Mouse (Mus musculus): ENCODE results near the gene Tent4a. TPM values are rescaled to one million over a fixed set of nuclear protein-coding genes. Genes with fewer than 3 reads are reported as not detected.

The Tent4a gene
- polyA plus RNA-seq, 1 experiment from 2014 or later, result 4.8 TPM

GRCm38 (mm10) chr13:69517445-69517844, 17.0 kb downstream of the Tent4a start:
- Histone ChIP-seq H3K9me3 (replicated peaks; ENCODE audit: control insufficient read depth, low read length) (no peaks in the 10 kb centered on the region), H3K27ac (ENCODE audit: low read length) (no peak overlapping the region), H3K27me3 (ENCODE audit: control insufficient read depth, insufficient read depth, low read length) (no peaks in the 10 kb centered on the region), H3K4me3 (replicated peaks; ENCODE audit: low read length) (no peak overlapping the region), H3K4me1 (ENCODE audit: control insufficient read depth, insufficient read depth, low read length) (no peaks in the 10 kb centered on the region), H3K4me2 (ENCODE audit: low read depth, low read length) (no peak overlapping the region), H3K36me3 (ENCODE audit: control insufficient read depth, insufficient read depth, low read length) (no peaks in the 10 kb centered on the region), H3K9ac (ENCODE audit: low read length) (no peak overlapping the region)
- ATAC-seq (ENCODE audit: insufficient read depth, low FRiP score), result no peak
- 54% methylated on average over 6 of the region's 6 CpGs for WGBS

GRCm38 (mm10) chr13:69515091-69515490, 19.3 kb downstream of the Tent4a start:
- WGBS, result 70% methylated on average over 3 of the region's 3 CpGs
- Histone ChIP-seq H3K4me2 (ENCODE audit: low read depth, low read length) (no peak overlapping the region), H3K36me3 (ENCODE audit: control insufficient read depth, insufficient read depth, low read length) (peaks cover 9% of the 10 kb centered on the region; the same call in 1 of the 2 replicates), H3K9me3 (replicated peaks; ENCODE audit: control insufficient read depth, low read length) (no peaks in the 10 kb centered on the region), H3K27ac (ENCODE audit: low read length) (peak overlapping the region; percentile 9; the same call in 1 of the 2 replicates), H3K9ac (ENCODE audit: low read length) (no peak overlapping the region), H3K4me3 (replicated peaks; ENCODE audit: low read length) (no peak overlapping the region), H3K4me1 (ENCODE audit: control insufficient read depth, insufficient read depth, low read length) (no peaks in the 10 kb centered on the region), H3K27me3 (ENCODE audit: control insufficient read depth, insufficient read depth, low read length) (no peaks in the 10 kb centered on the region)
- no peak for ATAC-seq (ENCODE audit: insufficient read depth, low FRiP score)

- H3K27me3 ChIP-seq (ENCODE audit: control insufficient read depth, insufficient read depth, low read length), result no peaks in the 10 kb centered on the region
- WGBS, result 60% methylated on average over 9 of the region's 9 CpGs
- ATAC-seq (ENCODE audit: insufficient read depth, low FRiP score), result peak; percentile 67; the same call in 1 of the 2 replicates
- no peak overlapping the region for H3K9ac ChIP-seq (ENCODE audit: low read length)
- no peak overlapping the region for H3K27ac ChIP-seq (ENCODE audit: low read length)
- H3K36me3 ChIP-seq (ENCODE audit: control insufficient read depth, insufficient read depth, low read length), result peaks cover 9% of the 10 kb centered on the region
- no peaks in the 10 kb centered on the region for H3K9me3 ChIP-seq (replicated peaks; ENCODE audit: control insufficient read depth, low read length)
- no peaks in the 10 kb centered on the region for H3K4me1 ChIP-seq (ENCODE audit: control insufficient read depth, insufficient read depth, low read length)
- H3K4me3 ChIP-seq (replicated peaks; ENCODE audit: low read length), result no peak overlapping the region
- H3K4me2 ChIP-seq (ENCODE audit: low read depth, low read length), result no peak overlapping the region
These were observed 24.8 kb downstream of the Tent4a start for GRCm38 (mm10) chr13:69509391-69510244.

DNA sequence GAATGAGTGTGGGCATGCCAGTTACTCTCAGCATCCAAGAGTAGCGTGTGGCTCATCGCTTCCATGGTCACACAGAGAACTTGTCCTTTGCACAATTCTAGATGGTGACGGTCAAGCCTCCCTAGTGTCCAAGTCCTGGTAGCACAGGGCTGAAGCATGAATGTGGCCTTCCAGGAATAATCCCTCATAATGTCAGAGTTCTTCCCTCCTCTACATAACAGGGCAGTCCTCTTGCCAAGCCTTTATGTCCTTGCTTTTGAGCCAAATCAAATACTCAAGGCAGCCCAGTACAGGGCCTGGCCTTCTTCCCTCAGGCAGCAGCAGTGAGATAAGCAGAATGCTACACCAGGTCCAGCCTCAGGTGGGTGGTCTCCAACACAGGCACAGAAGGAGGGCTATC, 26.8 kb downstream of the Tent4a start:
- H3K9me3 ChIP-seq (replicated peaks; ENCODE audit: control insufficient read depth, low read length), result no peaks in the 10 kb centered on the region
- H3K9ac ChIP-seq (ENCODE audit: low read length), result no peak overlapping the region
- ATAC-seq (ENCODE audit: insufficient read depth, low FRiP score), result no peak
- no peak overlapping the region for H3K27ac ChIP-seq (ENCODE audit: low read length)
- no peak overlapping the region for H3K4me3 ChIP-seq (replicated peaks; ENCODE audit: low read length)
- H3K36me3 ChIP-seq (ENCODE audit: control insufficient read depth, insufficient read depth, low read length), result peaks cover 19% of the 10 kb centered on the region
- no peaks in the 10 kb centered on the region for H3K27me3 ChIP-seq (ENCODE audit: control insufficient read depth, insufficient read depth, low read length)
- H3K4me2 ChIP-seq (ENCODE audit: low read depth, low read length), result no peak overlapping the region
- WGBS, result 95% methylated on average over 3 of the region's 3 CpGs
- no peaks in the 10 kb centered on the region for H3K4me1 ChIP-seq (ENCODE audit: control insufficient read depth, insufficient read depth, low read length)

- WGBS, result 80% methylated on average over 12 of the region's 12 CpGs
These were observed 27.9 kb downstream of the Tent4a start for GRCm38 (mm10) chr13:69506341-69507086.

GRCm38 (mm10) chr13:69502863-69503262, 31.6 kb downstream of the Tent4a start:
- ATAC-seq (ENCODE audit: insufficient read depth, low FRiP score), result no peak
- H3K27ac ChIP-seq (ENCODE audit: low read length), result no peak overlapping the region
- no peak overlapping the region for H3K4me3 ChIP-seq (replicated peaks; ENCODE audit: low read length)
- H3K27me3 ChIP-seq (ENCODE audit: control insufficient read depth, insufficient read depth, low read length), result no peaks in the 10 kb centered on the region
- no peaks in the 10 kb centered on the region for H3K9me3 ChIP-seq (replicated peaks; ENCODE audit: control insufficient read depth, low read length)
- H3K36me3 ChIP-seq (ENCODE audit: control insufficient read depth, insufficient read depth, low read length), result peaks cover 25% of the 10 kb centered on the region
- no peaks in the 10 kb centered on the region for H3K4me1 ChIP-seq (ENCODE audit: control insufficient read depth, insufficient read depth, low read length)
- no peak overlapping the region for H3K9ac ChIP-seq (ENCODE audit: low read length)
- 71% methylated on average over 5 of the region's 5 CpGs for WGBS
- H3K4me2 ChIP-seq (ENCODE audit: low read depth, low read length), result no peak overlapping the region

More at GRCm38 (mm10) chr13:69506341-69507086, 27.9 kb downstream of the Tent4a start:
- Histone ChIP-seq H3K4me2 (ENCODE audit: low read depth, low read length) (no peak overlapping the region), H3K4me3 (replicated peaks; ENCODE audit: low read length) (no peak overlapping the region), H3K27me3 (ENCODE audit: control insufficient read depth, insufficient read depth, low read length) (no peaks in the 10 kb centered on the region), H3K27ac (ENCODE audit: low read length) (no peak overlapping the region), H3K9me3 (replicated peaks; ENCODE audit: control insufficient read depth, low read length) (no peaks in the 10 kb centered on the region), H3K36me3 (ENCODE audit: control insufficient read depth, insufficient read depth, low read length) (peaks cover 20% of the 10 kb centered on the region), H3K9ac (ENCODE audit: low read length) (no peak overlapping the region), H3K4me1 (ENCODE audit: control insufficient read depth, insufficient read depth, low read length) (no peaks in the 10 kb centered on the region)
- no peak for ATAC-seq (ENCODE audit: insufficient read depth, low FRiP score)

DNA sequence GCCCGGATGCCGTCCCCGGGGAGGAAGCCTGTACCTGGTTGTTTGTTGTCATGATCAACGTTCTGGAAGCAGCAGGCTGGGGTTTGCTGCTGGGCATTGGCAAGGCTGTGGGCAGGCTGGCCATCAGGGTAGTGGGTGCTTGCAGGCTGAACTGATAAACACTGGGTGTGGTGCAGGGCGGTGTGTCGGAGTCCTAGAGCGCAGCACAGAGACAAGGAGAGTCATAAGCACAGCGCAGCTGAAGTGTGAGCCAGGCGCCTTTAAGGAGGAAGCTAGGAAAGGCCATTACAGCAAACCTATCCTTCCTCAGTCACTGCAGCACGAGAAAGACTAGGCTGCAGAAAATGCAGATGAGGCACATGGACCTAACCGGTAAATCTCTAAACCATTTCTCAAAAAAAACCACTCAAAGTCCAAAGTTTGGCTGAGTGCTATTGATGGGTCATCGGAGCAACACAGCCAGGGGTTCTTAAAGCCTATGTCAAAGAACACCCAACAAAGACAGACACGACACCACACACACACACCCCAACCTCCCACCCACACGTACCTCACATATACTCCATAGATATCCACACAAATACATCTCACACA, 32.2 kb downstream of the Tent4a start:
- Histone ChIP-seq H3K4me1 (ENCODE audit: control insufficient read depth, insufficient read depth, low read length) (no peaks in the 10 kb centered on the region), H3K9ac (ENCODE audit: low read length) (no peak overlapping the region), H3K27ac (ENCODE audit: low read length) (no peak overlapping the region), H3K4me3 (replicated peaks; ENCODE audit: low read length) (no peak overlapping the region), H3K4me2 (ENCODE audit: low read depth, low read length) (no peak overlapping the region), H3K9me3 (replicated peaks; ENCODE audit: control insufficient read depth, low read length) (no peaks in the 10 kb centered on the region), H3K36me3 (ENCODE audit: control insufficient read depth, insufficient read depth, low read length) (peaks cover 25% of the 10 kb centered on the region), H3K27me3 (ENCODE audit: control insufficient read depth, insufficient read depth, low read length) (no peaks in the 10 kb centered on the region)
- ATAC-seq (ENCODE audit: insufficient read depth, low FRiP score), result no peak; the same call in 1 of the 2 replicates
- WGBS, result 88% methylated on average over 14 of the region's 14 CpGs

- Histone ChIP-seq H3K36me3 (ENCODE audit: control insufficient read depth, insufficient read depth, low read length) (peaks cover 18% of the 10 kb centered on the region), H3K9ac (ENCODE audit: low read length) (no peak overlapping the region), H3K4me3 (replicated peaks; ENCODE audit: low read length) (no peak overlapping the region), H3K9me3 (replicated peaks; ENCODE audit: control insufficient read depth, low read length) (no peaks in the 10 kb centered on the region), H3K27me3 (ENCODE audit: control insufficient read depth, insufficient read depth, low read length) (no peaks in the 10 kb centered on the region), H3K4me2 (ENCODE audit: low read depth, low read length) (no peak overlapping the region), H3K4me1 (ENCODE audit: control insufficient read depth, insufficient read depth, low read length) (no peaks in the 10 kb centered on the region), H3K27ac (ENCODE audit: low read length) (no peak overlapping the region)
- ATAC-seq (ENCODE audit: insufficient read depth, low FRiP score), result no peak
- WGBS, result 81% methylated on average over 5 of the region's 5 CpGs
These were observed 36.1 kb downstream of the Tent4a start for GRCm38 (mm10) chr13:69498276-69498675.
